Mouse (Mus musculus): Measurements from ENCODE around the gene Irf2.

GRCm38 (mm10) chr8:46745464-46745863, 5.9 kb downstream of the Irf2 start:
- TF ChIP-seq ZC3H11A (IDR thresholded peaks at IDR 0.05; ENCODE audit: low read depth, low read length) = no peak
- TF ChIP-seq CTCF (IDR thresholded peaks at IDR 0.05 in 2 of 3, conservative IDR thresholded peaks at IDR 0.05 in 1 of 3; ENCODE audit: control insufficient read depth in 1 of 3, insufficient read depth in 1 of 3, low read depth in 2 of 3, low read length in 3 of 3, poor library complexity in 1 of 3, severe bottlenecking in 1 of 3) = no peak
- TF ChIP-seq MAFK (IDR thresholded peaks at IDR 0.05; ENCODE audit: borderline replicate concordance, low read depth, low read length) = no peak
- peak; percentile 49; the same call in 1 of the 2 replicates for TF ChIP-seq TCF12 (IDR thresholded peaks at IDR 0.05; ENCODE audit: low read depth, low read length)
- no peak for TF ChIP-seq GABPA (IDR thresholded peaks at IDR 0.05; ENCODE audit: low read depth, low read length)
- TF ChIP-seq GATA1 (IDR thresholded peaks at IDR 0.05; ENCODE audit: low read depth, low read length) = peak; percentile 51; the same call in 1 of the 2 replicates
